Comparison of ENCODE assay signal across 24 mouse cellular contexts in genomic region chr7:96879593-96879992, GRCm38 (mm10).
DNase-seq lines count a peak whose midpoint lies in the region; ATAC-seq and TF ChIP-seq lines count a peak whose summit lies in the region.
"Had no signal": no experiment of that assay in that cellular context is flagged by ENCODE, and none has a peak within 500 bp of the region (broad histone marks: within the 10 kb centered on the region; RNA-seq: fewer than 3 reads in every experiment).

No protein-coding gene starts in this region.

- no peaks in the 10 kb centered on the region for H3K27me3 ChIP-seq in forebrain, embryonic 15.5 days
- H3K27me3 ChIP-seq in forebrain, embryonic 11.5 days (ENCODE audit: control insufficient read depth, insufficient read depth, low read length), result no peaks in the 10 kb centered on the region
- H3K27me3 ChIP-seq in MEL (ENCODE audit: control insufficient read depth in 1 of 2, insufficient read depth in 2 of 2, low read length in 2 of 2), result no peaks in the 10 kb centered on the region
- H3K27me3 ChIP-seq in midbrain, embryonic 16.5 days (ENCODE audit: control insufficient read depth, insufficient read depth, low read depth, low read length), result no peaks in the 10 kb centered on the region
- H3K27me3 ChIP-seq: intestine, embryonic 15.5 days; limb, embryonic 15.5 days; liver, embryonic 15.5 days; lung, embryonic 15.5 days; Patski had no signal

- no peak overlapping the region; the same call in 1 of the 2 replicates for H3K27ac ChIP-seq in forebrain, embryonic 15.5 days (replicated peaks)
- no peak overlapping the region for H3K27ac ChIP-seq in forebrain, embryonic 11.5 days (ENCODE audit: low read depth, low read length)
- no peak overlapping the region for H3K27ac ChIP-seq in MEL (ENCODE audit: control insufficient read depth, low read depth, low read length)
- H3K27ac ChIP-seq in midbrain, embryonic 16.5 days (ENCODE audit: low read length), result peak overlapping the region; percentile 39; the same call in 1 of the 2 replicates
- H3K27ac ChIP-seq: heart, embryonic 10.5 days; intestine, embryonic 15.5 days; limb, embryonic 15.5 days; liver, embryonic 15.5 days; lung, embryonic 15.5 days had no signal

- intact Hi-C loops in gastrocnemius, postnatal 36 days (cut with DNase I), result no loop called here

- H3K79me2 ChIP-seq in MEL (ENCODE audit: control insufficient read depth, insufficient read depth, low read length, poor library complexity), result no peaks in the 10 kb centered on the region

- 81% methylated on average over 6 of the region's 6 CpGs for WGBS in forebrain, embryonic 15.5 days
- WGBS in forebrain, embryonic 11.5 days, result 92% methylated on average over 6 of the region's 6 CpGs
- 86% methylated on average over 6 of the region's 6 CpGs for whole genome bisulfite sequencing in midbrain, embryonic 16.5 days

- H3K36me3 ChIP-seq in forebrain, embryonic 15.5 days, result peaks cover under 1% of the 10 kb centered on the region; the same call in 1 of the 2 replicates
- H3K36me3 ChIP-seq in forebrain, embryonic 11.5 days (ENCODE audit: control insufficient read depth, insufficient read depth, low read length), result no peaks in the 10 kb centered on the region
- peaks cover 0 to 6% of the 10 kb centered on the region in 2 experiments; a peak in 3 of 4 replicates for H3K36me3 ChIP-seq in MEL (ENCODE audit: control insufficient read depth in 1 of 2, insufficient read depth in 2 of 2, low read length in 2 of 2)
- no peaks in the 10 kb centered on the region for H3K36me3 ChIP-seq in midbrain, embryonic 16.5 days (ENCODE audit: control insufficient read depth, insufficient read depth, low read length)
- H3K36me3 ChIP-seq: heart, embryonic 10.5 days; intestine, embryonic 15.5 days; liver, embryonic 15.5 days; lung, embryonic 15.5 days had no signal

- peaks cover 6% of the 10 kb centered on the region for H3K4me1 ChIP-seq in forebrain, embryonic 15.5 days
- H3K4me1 ChIP-seq in forebrain, embryonic 11.5 days (replicated peaks; ENCODE audit: control insufficient read depth, insufficient read depth, low read length), result no peaks in the 10 kb centered on the region
- peaks cover 2 to 10% of the 10 kb centered on the region in 2 experiments for H3K4me1 ChIP-seq in MEL (ENCODE audit: control insufficient read depth in 1 of 2, insufficient read depth in 2 of 2, low read length in 2 of 2)
- no peaks in the 10 kb centered on the region for H3K4me1 ChIP-seq in midbrain, embryonic 16.5 days (ENCODE audit: control insufficient read depth, insufficient read depth, low read length)
- H3K4me1 ChIP-seq: heart, embryonic 10.5 days; intestine, embryonic 15.5 days; liver, embryonic 15.5 days had no signal

- peak; percentile 18 to 29; a peak in 1 of 4 replicates for TF ChIP-seq EP300 in MEL (IDR thresholded peaks at IDR 0.05; ENCODE audit: low read depth in 1 of 2, low read length in 2 of 2)

- TF ChIP-seq RAD21 in MEL (IDR thresholded peaks at IDR 0.05; ENCODE audit: low read depth, low read length), result no peak

- no peak for TF ChIP-seq POLR2A in MEL (IDR thresholded peaks at IDR 0.05; ENCODE audit: control insufficient read depth in 1 of 2, insufficient read depth in 1 of 2, low read depth in 1 of 2, low read length in 2 of 2, poor library complexity in 1 of 2)

- H3K9ac ChIP-seq in forebrain, embryonic 15.5 days (replicated peaks), result no peak overlapping the region; the same call in 1 of the 2 replicates
- H3K9ac ChIP-seq in forebrain, embryonic 11.5 days (ENCODE audit: low read length), result no peak overlapping the region
- H3K9ac ChIP-seq in MEL (ENCODE audit: control insufficient read depth, low read depth, low read length, poor library complexity, severe bottlenecking), result no peak overlapping the region; the same call in 1 of the 2 replicates
- H3K9ac ChIP-seq in midbrain, embryonic 16.5 days (ENCODE audit: low read depth, low read length), result no peak overlapping the region
- H3K9ac ChIP-seq: intestine, embryonic 15.5 days; limb, embryonic 15.5 days; liver, embryonic 15.5 days; lung, embryonic 15.5 days had no signal

- no peaks in the 10 kb centered on the region for H3K9me3 ChIP-seq in forebrain, embryonic 15.5 days
- no peaks in the 10 kb centered on the region for H3K9me3 ChIP-seq in forebrain, embryonic 11.5 days (ENCODE audit: control insufficient read depth, low read length)
- H3K9me3 ChIP-seq in MEL (replicated peaks; ENCODE audit: insufficient read depth, low read length), result no peaks in the 10 kb centered on the region
- H3K9me3 ChIP-seq in midbrain, embryonic 16.5 days (replicated peaks; ENCODE audit: control insufficient read depth, low read length, poor library complexity, severe bottlenecking), result no peaks in the 10 kb centered on the region
- H3K9me3 ChIP-seq: heart, embryonic 10.5 days; intestine, embryonic 15.5 days; limb, embryonic 15.5 days; liver, embryonic 15.5 days; lung, embryonic 15.5 days had no signal

- DNase-seq in forebrain, embryonic 11.5 days (ENCODE audit: low spot score), result no peak
- DNase-seq in A20 (ENCODE audit: low read depth, low spot score) (peak; percentile 79), MEL (ENCODE audit: low read depth, low spot score) (peak; percentile 63), liver (no peak)
- no peak for DNase-seq in gastrocnemius, postnatal 36 days
- DNase-seq: adrenal gland, adult 2 months; cerebellum, adult 18-20 months; cerebellum, postnatal 14 days; embryo, embryonic 11 days; kidney, adult 9 months; kidney, postnatal 14 days; left cerebral cortex, postnatal 4 days; lung, postnatal 36 days; thymus, adult 18-20 months had no signal

- no peak overlapping the region for H3K4me2 ChIP-seq in forebrain, embryonic 15.5 days (replicated peaks)
- no peak overlapping the region for H3K4me2 ChIP-seq in forebrain, embryonic 11.5 days (ENCODE audit: low read depth, low read length, severe bottlenecking)
- no peak overlapping the region for H3K4me2 ChIP-seq in midbrain, embryonic 16.5 days (ENCODE audit: low read length)
- H3K4me2 ChIP-seq: intestine, embryonic 15.5 days; limb, embryonic 15.5 days; liver, embryonic 15.5 days; lung, embryonic 15.5 days had no signal

- peak; percentile 41; the same call in 1 of the 2 replicates for ATAC-seq in forebrain, embryonic 15.5 days (replicated peaks)
- ATAC-seq in forebrain, embryonic 11.5 days (replicated peaks; ENCODE audit: low FRiP score), result no peak
- no peak for ATAC-seq in midbrain, embryonic 16.5 days
- ATAC-seq: hindbrain, embryonic 16.5 days; intestine, embryonic 15.5 days; Patski had no signal

- no peak overlapping the region for H3K4me3 ChIP-seq in forebrain, embryonic 15.5 days
- H3K4me3 ChIP-seq in forebrain, embryonic 11.5 days (ENCODE audit: low read depth, low read length), result no peak overlapping the region
- no peak overlapping the region for H3K4me3 ChIP-seq in MEL (ENCODE audit: control insufficient read depth in 1 of 2, insufficient read depth in 1 of 2, low read depth in 2 of 2, low read length in 2 of 2)
- H3K4me3 ChIP-seq in midbrain, embryonic 16.5 days (ENCODE audit: low read depth, low read length), result no peak overlapping the region
- H3K4me3 ChIP-seq: heart, embryonic 10.5 days; intestine, embryonic 15.5 days; limb, embryonic 15.5 days; liver, embryonic 15.5 days; lung, embryonic 15.5 days; myocyte had no signal

- TF ChIP-seq CTCF in MEL (IDR thresholded peaks at IDR 0.05 in 2 of 3, conservative IDR thresholded peaks at IDR 0.05 in 1 of 3; ENCODE audit: control insufficient read depth in 1 of 3, insufficient read depth in 1 of 3, low read depth in 2 of 3, low read length in 3 of 3, poor library complexity in 1 of 3, severe bottlenecking in 1 of 3), result no peak

TF ChIP-seq in MEL, 35 proteins besides CTCF, POLR2A, EP300 and RAD21:
- TF ChIP-seq HCFC1 (IDR thresholded peaks at IDR 0.05; ENCODE audit: low read depth, low read length) (no peak), ELF1 (IDR thresholded peaks at IDR 0.05; ENCODE audit: low read depth, low read length) (no peak), MAZ (IDR thresholded peaks at IDR 0.05; ENCODE audit: low read depth, low read length) (no peak), USF2 (IDR thresholded peaks at IDR 0.05; ENCODE audit: borderline replicate concordance in 1 of 2, insufficient read depth in 1 of 2, low read depth in 1 of 2, low read length in 2 of 2) (no peak), GATA1 (IDR thresholded peaks at IDR 0.05; ENCODE audit: low read depth, low read length) (0 out of 2 replicates have a peak, but pooled peaks have one; percentile 28), TCF12 (IDR thresholded peaks at IDR 0.05; ENCODE audit: low read depth, low read length) (no peak), MXI1 (IDR thresholded peaks at IDR 0.05; ENCODE audit: low read depth, low read length) (no peak), SMC3 (IDR thresholded peaks at IDR 0.05; ENCODE audit: low read depth, low read length) (no peak), RCOR1 (IDR thresholded peaks at IDR 0.05; ENCODE audit: low read depth, low read length) (0 out of 2 replicates have a peak, but pooled peaks have one; percentile 16)

Comparison
In these comparisons a context has a peak if more than half of its experiments do, and no peak if none do; other contexts are left out.
1. DNase-seq: peak in A20 (single experiment) and MEL (single experiment); none in forebrain, embryonic 11.5 days (single experiment), gastrocnemius, postnatal 36 days (0 of 2) and liver (single experiment).